Mouse (Mus musculus): ENCODE results near the gene Pde1c. TPM values are rescaled to one million over a fixed set of nuclear protein-coding genes. Genes with fewer than 3 reads are reported as not detected.

Gene Pde1c
- total RNA-seq, 4 experiments from 2014 or later: 10.1 to 13.2 (median 11.9) TPM

GRCm38 (mm10) chr6:56332149-56332548 lies 236.8 kb downstream of the Pde1c start:
- no peak for DNase-seq (ENCODE audit: low spot score in 2 of 2)

DNA sequence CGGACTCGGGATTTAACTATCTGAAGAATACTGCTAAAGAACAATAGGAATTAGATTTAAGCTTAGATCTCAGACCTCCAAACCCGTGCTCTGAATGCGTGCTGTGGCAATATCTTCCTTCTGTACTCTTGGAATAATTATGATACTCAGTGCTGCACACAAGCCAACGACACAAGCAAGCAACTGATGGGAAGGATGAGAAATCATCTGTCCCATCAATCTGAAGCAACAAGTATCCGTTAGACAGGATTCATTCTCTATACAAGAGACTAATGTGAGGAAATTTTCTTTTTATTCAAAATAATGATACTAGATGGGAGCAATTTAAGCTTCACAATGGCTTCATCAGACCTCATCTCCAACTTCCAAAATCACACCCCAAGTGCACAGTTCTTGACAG lies 237.5 kb downstream of the Pde1c start:
- no peak for DNase-seq (ENCODE audit: low spot score in 2 of 2)

- no peak for DNase-seq (ENCODE audit: low spot score in 2 of 2)
Observed at GRCm38 (mm10) chr6:56328103-56328502, 240.8 kb downstream of the Pde1c start.

GRCm38 (mm10) chr6:56322799-56323198 lies 246.1 kb downstream of the Pde1c start:
- no peak for DNase-seq (ENCODE audit: low spot score in 2 of 2)

DNA sequence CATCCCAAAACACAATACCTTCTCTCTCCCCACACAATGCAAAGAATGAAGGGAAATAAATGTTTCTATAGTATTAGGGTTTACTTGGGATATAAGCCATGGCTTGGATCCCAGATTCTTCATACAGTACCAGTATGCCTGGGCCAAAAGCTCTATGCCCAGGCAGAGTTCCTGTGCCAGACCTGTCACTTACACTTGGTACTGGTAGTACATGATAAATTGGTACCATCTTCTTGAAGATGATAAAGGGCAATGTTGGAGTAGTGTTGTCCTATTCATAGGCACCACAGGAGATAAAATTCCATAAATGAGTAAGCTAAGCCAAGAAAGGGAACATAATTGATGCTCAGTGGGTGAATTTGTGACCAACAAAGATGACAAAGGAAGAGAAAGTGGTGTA lies 258.6 kb downstream of the Pde1c start:
- DNase-seq (ENCODE audit: low spot score in 2 of 2): no peak

- no peak for DNase-seq (ENCODE audit: low spot score in 2 of 2)
Observed at GRCm38 (mm10) chr6:56306066-56306465, 262.8 kb downstream of the Pde1c start.

DNA sequence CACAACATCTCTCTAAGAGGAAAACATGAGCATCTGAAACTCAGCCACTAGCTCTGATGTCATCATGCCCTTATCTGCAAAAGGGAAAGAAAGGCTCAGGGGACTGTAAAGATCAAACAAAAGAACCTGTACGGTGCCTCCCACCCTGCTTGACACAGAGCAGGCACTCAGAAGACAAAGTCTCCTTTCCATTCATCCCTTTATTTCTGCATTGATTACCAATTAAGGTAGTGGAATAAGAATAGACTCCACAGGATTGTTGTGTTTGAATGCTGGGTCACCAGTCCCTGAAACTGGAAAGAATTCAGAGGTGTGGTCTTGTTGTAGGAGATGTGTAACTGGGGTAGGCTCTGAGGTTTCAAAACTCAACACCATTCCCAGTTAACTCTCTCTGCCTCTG lies 276.7 kb downstream of the Pde1c start:
- DNase-seq (ENCODE audit: low spot score in 2 of 2): no peak

DNA sequence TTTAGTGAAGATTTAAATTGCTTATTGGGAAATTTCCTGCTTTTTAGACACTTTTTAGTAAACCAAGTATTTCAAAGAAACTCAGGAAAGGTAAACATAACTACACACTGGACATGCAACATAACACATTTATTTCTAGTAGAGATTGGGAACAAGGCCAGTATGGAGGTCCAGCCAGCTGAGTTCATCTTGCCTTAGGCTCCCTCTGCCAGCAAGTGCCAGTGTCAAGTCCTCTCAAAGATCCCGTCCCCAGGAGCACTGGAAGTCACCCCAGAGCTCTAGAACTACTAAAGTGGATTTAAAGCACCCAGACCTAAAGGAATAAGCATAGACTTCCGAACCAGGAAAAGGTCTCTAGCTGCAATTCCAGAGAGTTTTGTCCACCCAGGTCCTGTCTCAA lies 279.6 kb downstream of the Pde1c start:
- DNase-seq (ENCODE audit: low spot score in 2 of 2): no peak

GRCm38 (mm10) chr6:56284821-56285220 lies 284.1 kb downstream of the Pde1c start:
- DNase-seq (ENCODE audit: low spot score in 2 of 2): no peak

GRCm38 (mm10) chr6:56275461-56275860 lies 293.4 kb downstream of the Pde1c start:
- DNase-seq (ENCODE audit: low spot score in 2 of 2): peak in 1 of 2 experiments; percentile 16

GRCm38 (mm10) chr6:56271741-56272140 lies 297.2 kb downstream of the Pde1c start:
- no peak for DNase-seq (ENCODE audit: low spot score in 2 of 2)

DNA sequence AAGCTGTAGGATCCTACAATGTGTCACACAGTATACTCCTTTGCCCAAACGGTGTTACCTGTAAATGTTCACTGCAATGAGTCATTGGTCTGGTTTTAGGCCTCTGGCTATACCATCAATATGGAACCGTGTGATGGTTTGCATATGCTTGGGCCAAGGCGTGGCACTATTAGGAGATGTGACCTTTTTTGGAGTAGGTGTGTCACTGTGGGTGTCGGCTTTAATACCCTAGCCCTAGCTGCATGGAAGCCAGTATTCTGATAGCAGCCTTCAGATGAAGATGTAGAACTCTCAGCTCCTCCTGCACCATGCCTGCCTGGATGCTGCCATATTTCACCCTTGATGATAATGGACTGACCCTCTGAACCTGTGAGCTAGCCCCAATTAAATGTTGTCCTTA lies 304.4 kb downstream of the Pde1c start:
- DNase-seq (ENCODE audit: low spot score in 2 of 2): no peak

GRCm38 (mm10) chr6:56260118-56260517 lies 308.8 kb downstream of the Pde1c start:
- no peak for DNase-seq (ENCODE audit: low spot score in 2 of 2)

DNA sequence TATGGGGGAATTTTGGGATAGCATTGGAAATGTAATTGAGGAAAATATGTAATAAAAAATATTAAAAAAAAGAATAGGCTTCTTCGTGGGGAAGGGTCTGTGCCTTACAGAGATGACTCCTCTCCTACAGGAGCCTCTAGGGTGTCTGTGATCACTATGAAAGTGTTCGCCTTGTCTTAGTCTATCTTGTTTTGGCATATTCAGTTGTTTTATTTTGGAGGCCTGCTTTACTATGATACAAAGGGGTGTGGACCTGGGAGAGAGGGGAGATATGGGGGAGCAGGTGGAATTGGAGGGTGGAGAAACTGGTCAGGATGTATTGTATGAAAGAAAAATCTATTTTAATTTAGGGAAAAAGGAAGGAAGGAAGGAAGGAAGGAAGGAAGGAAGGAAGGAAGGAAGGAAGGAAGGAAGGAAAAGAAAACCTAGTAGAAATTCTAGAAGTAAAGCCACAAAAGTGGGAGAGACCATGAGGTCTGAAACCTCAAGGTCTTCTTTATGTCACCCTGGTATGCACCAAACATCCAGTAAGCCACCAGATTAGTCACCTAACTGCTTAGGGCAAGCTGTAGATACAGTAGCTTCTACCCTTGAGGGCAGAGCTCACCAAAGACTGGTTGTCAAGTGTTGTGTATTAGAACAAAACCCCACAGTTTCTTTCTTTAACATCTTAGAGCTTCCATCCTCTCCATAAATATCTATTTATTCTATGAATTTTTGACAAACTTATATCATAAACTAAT lies 311.2 kb downstream of the Pde1c start:
- no peak for DNase-seq (ENCODE audit: low spot score in 2 of 2)

DNA sequence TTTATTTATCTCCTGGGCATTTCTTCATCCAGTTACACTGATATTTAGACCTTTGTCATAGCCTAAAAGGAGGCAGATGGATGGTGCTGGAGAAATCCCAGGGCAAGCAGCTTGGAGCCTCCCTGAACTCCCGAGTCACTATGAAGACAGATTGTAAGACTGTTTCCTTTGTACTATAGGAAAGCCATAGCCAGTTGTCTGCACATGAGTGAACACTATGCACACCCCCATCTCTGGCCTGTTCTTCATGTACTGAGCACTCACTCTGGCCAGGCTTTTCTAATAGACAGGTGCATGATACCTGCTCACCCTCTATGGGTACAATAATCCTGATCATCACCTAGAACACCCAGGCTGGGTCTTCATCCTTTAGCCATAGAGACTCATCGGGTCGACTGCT lies 318.8 kb downstream of the Pde1c start:
- DNase-seq (ENCODE audit: low spot score in 2 of 2): no peak

DNA sequence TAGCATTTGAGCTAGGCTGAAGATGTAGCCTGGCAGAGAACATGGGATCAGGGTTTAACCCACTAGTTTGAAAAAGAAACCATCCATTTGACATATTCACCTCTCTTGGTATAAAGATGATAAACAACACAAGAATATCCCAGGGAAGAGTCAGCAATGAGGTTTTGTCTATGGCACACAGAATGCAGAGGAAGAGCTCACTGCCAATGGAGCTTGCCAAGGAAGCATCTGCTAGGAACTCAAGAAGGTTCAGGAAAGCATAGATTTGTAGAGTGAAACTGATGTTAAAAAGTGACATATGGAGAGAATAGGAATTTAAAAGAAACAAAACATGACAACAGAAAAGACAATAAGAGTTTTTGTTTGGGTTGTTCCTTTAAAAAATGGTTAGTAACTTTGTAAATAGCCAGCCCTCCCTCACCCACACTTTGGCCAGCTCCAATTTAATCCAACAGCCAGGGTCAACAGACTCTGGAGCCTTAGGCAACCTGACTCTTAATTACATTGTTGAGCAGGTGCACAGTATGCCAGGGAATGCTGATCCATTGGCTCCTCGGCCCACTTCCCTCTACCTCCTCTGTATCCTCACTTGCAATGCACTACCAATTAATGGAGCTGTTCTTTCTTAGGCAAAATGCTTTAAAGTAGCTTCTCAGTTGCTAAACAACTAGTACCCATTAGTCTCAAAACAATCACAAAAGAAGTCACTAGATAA lies 377.3 kb downstream of the Pde1c start:
- no peak for DNase-seq (ENCODE audit: low spot score in 2 of 2)

DNA sequence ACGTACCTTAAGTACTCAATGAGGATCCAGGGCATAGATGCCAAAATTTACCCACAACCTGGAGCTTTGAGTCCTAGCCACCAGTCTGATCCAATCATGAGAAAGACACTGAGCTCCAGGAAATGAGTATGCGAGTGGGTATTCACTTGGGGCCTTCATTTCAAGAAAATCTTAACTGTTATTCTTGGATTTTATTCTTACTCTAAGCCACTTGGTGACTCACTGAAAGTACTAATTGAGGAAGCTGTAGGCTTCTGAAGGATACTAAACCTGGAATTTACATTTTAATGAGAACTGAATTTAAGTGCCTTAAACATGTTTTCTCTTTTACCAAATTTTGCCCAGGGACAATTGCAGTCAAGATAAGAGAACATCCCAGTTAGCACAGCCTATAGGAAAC lies 392.4 kb downstream of the Pde1c start:
- DNase-seq (ENCODE audit: low spot score in 2 of 2): no peak

DNA sequence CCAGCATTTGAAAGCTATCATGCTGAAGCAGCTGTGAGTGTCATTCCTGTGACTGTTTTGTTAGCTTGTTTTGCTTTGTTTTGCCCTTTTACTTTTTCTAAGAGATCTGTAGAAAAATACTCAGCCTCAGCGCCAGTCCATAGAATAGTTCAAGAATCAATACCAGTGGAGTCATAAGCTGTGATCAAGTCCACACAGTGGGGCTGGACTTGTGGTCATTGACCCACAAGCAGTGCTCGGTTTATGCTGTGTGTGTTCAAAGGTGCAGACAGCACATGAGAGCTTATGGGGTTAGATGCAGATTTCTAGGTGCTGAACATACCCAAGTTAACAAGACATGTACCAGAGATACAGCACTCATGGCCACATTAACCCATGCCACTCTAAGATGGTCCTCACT lies 396.7 kb downstream of the Pde1c start:
- no peak for DNase-seq (ENCODE audit: low spot score in 2 of 2)

DNA sequence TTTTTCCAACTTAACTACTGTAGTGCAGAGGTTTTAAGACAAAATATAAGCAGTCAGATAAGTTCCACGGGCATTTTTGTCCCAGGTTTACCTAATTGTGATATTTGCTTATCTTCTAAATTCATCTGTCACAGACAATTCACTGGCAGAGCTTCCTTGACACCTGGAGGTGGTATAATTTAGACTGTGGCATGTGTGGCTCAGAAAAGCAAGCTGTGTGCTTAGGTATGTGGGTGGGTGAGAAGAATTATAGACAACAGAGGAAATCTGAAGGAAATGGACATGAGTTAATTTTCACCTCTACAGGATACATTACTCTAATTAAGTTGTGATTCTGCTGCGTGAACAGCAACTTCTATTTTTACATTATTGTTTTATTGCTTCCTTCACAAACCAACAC lies 400.2 kb downstream of the Pde1c start:
- DNase-seq (ENCODE audit: low spot score in 2 of 2): peak in 1 of 2 experiments; percentile 53

GRCm38 (mm10) chr6:56158217-56158616 lies 410.7 kb downstream of the Pde1c start:
- DNase-seq (ENCODE audit: low spot score in 2 of 2): no peak

- DNase-seq (ENCODE audit: low spot score in 2 of 2): no peak
Observed at GRCm38 (mm10) chr6:56156836-56157235, 412.1 kb downstream of the Pde1c start.

- no peak for DNase-seq (ENCODE audit: low spot score in 2 of 2)
Observed at GRCm38 (mm10) chr6:56130493-56131159, 438.3 kb downstream of the Pde1c start.
